In genomic region chr9:90731450-90731849, GRCm38 (mm10) we compare ENCODE assay signal across 27 mouse cellular contexts.
DNase-seq lines count a peak whose midpoint lies in the region; ATAC-seq and TF ChIP-seq lines count a peak whose summit lies in the region.
"Had no signal": no experiment of that assay in that cellular context is flagged by ENCODE, and none has a peak within 500 bp of the region (broad histone marks: within the 10 kb centered on the region; RNA-seq: fewer than 3 reads in every experiment).

No protein-coding gene starts in this region.

- H3K27me3 ChIP-seq in forebrain, embryonic 11.5 days (ENCODE audit: control insufficient read depth, insufficient read depth, low read length), result no peaks in the 10 kb centered on the region
- H3K27me3 ChIP-seq in forebrain, postnatal 0 days (ENCODE audit: insufficient read depth, low read length), result no peaks in the 10 kb centered on the region
- H3K27me3 ChIP-seq: heart, embryonic 12.5 days; limb, embryonic 13.5 days; lung, embryonic 15.5 days had no signal

- no peak overlapping the region for H3K9ac ChIP-seq in forebrain, embryonic 11.5 days (ENCODE audit: low read length)
- H3K9ac ChIP-seq in forebrain, postnatal 0 days, result no peak overlapping the region
- H3K9ac ChIP-seq: heart, embryonic 12.5 days; hindbrain, embryonic 14.5 days; limb, embryonic 13.5 days; lung, embryonic 15.5 days had no signal

- H3K4me3 ChIP-seq in forebrain, embryonic 11.5 days (ENCODE audit: low read depth, low read length), result no peak overlapping the region
- H3K4me3 ChIP-seq in forebrain, postnatal 0 days (ENCODE audit: low read depth, low read length), result no peak overlapping the region
- H3K4me3 ChIP-seq: heart, adult 2 months; heart, embryonic 12.5 days; layer of hippocampus, adult 2 months; left cerebral cortex, adult 2 months; limb, embryonic 13.5 days; lung, embryonic 15.5 days; midbrain, embryonic 10.5 days had no signal

- no peak for DNase-seq in forebrain, embryonic 11.5 days (ENCODE audit: low spot score)
- DNase-seq in forebrain, postnatal 0 days, result no peak
- peak; percentile 73 for DNase-seq in Muller cell, postnatal 12 days (ENCODE audit: inconsistent ontology term)
- peak; percentile 8 for DNase-seq in embryo, embryonic 11 days
- DNase-seq in retina, postnatal 1 day, result peak; percentile 77
- no peak for DNase-seq in right cerebral cortex, postnatal 36 days (ENCODE audit: low spot score in 2 of 2)
- DNase-seq in heart, postnatal 14 days, result no peak
- DNase-seq: adrenal gland, adult 2 months; adrenal gland, postnatal 36 days; B cell, adult 2 months; cerebellum, adult 2 months; cerebellum, postnatal 14 days; heart, adult 2 months; kidney, adult 11 months; kidney, postnatal 25 days; right cerebral cortex, postnatal 4 days; thymus, adult 2 months; thymus, postnatal 36 days had no signal

- TF ChIP-seq CTCF in forebrain, postnatal 0 days (IDR thresholded peaks at IDR 0.05; ENCODE audit: low read depth), result no peak

- ATAC-seq in forebrain, embryonic 11.5 days (replicated peaks; ENCODE audit: low FRiP score), result peak; percentile 88
- ATAC-seq in forebrain, postnatal 0 days, result no peak
- ATAC-seq: activated CD4-positive, CD25-positive, alpha-beta regulatory T cell, adult 4 months had no signal

- 0 out of 2 replicates have a peak overlapping the region, but pooled peaks have one; percentile 37 for H3K27ac ChIP-seq in forebrain, embryonic 11.5 days (ENCODE audit: low read depth, low read length)
- H3K27ac ChIP-seq in forebrain, postnatal 0 days (ENCODE audit: low read depth, low read length), result no peak overlapping the region
- H3K27ac ChIP-seq: heart, adult 2 months; hindbrain, embryonic 14.5 days; layer of hippocampus, adult 2 months; left cerebral cortex, adult 2 months; limb, embryonic 13.5 days; lung, embryonic 15.5 days; midbrain, embryonic 10.5 days had no signal

- intact Hi-C loops in heart, postnatal 14 days (cut with DNase I), result no loop called here

- whole genome bisulfite sequencing in forebrain, embryonic 11.5 days, result 9% methylated on average over 4 of the region's 4 CpGs
- 10% methylated on average over 4 of the region's 4 CpGs for WGBS in forebrain, postnatal 0 days

- no peaks in the 10 kb centered on the region for H3K36me3 ChIP-seq in forebrain, embryonic 11.5 days (ENCODE audit: control insufficient read depth, insufficient read depth, low read length)
- H3K36me3 ChIP-seq in forebrain, postnatal 0 days (ENCODE audit: insufficient read depth), result no peaks in the 10 kb centered on the region
- H3K36me3 ChIP-seq: heart, embryonic 12.5 days; limb, embryonic 13.5 days; lung, embryonic 15.5 days; midbrain, embryonic 10.5 days had no signal

- H3K4me1 ChIP-seq in forebrain, embryonic 11.5 days (replicated peaks; ENCODE audit: control insufficient read depth, insufficient read depth, low read length), result 0 out of 2 replicates have a peak, but pooled peaks cover 2% of the 10 kb centered on the region
- H3K4me1 ChIP-seq in forebrain, postnatal 0 days (ENCODE audit: insufficient read depth), result no peaks in the 10 kb centered on the region
- H3K4me1 ChIP-seq: heart, embryonic 12.5 days; limb, embryonic 13.5 days; lung, embryonic 15.5 days had no signal

- H3K9me3 ChIP-seq in forebrain, embryonic 11.5 days (ENCODE audit: control insufficient read depth, low read length), result no peaks in the 10 kb centered on the region
- H3K9me3 ChIP-seq in forebrain, postnatal 0 days (ENCODE audit: low read length), result no peaks in the 10 kb centered on the region
- H3K9me3 ChIP-seq: heart, embryonic 12.5 days; limb, embryonic 13.5 days; lung, embryonic 15.5 days; midbrain, embryonic 10.5 days had no signal

- H3K4me2 ChIP-seq in forebrain, embryonic 11.5 days (ENCODE audit: low read depth, low read length, severe bottlenecking), result no peak overlapping the region
- no peak overlapping the region for H3K4me2 ChIP-seq in forebrain, postnatal 0 days (ENCODE audit: low read depth)
- H3K4me2 ChIP-seq: heart, embryonic 12.5 days; hindbrain, embryonic 14.5 days; limb, embryonic 13.5 days; liver, embryonic 11.5 days; lung, embryonic 15.5 days had no signal

Comparison
In these comparisons a context has a peak if more than half of its experiments do, and no peak if none do; other contexts are left out.
1. DNase-seq: peak in Muller cell, postnatal 12 days (single experiment), embryo, embryonic 11 days (single experiment) and retina, postnatal 1 day (single experiment); none in forebrain, embryonic 11.5 days (single experiment), forebrain, postnatal 0 days (single experiment), right cerebral cortex, postnatal 36 days (0 of 2) and heart, postnatal 14 days (0 of 2).